Mouse (Mus musculus): Measurements from ENCODE around the gene Brd1. TPM values are rescaled to one million over a fixed set of nuclear protein-coding genes. Genes with fewer than 3 reads are reported as not detected.

Brd1 gene
- polyA plus RNA-seq, 1 experiment from 2014 or later: 10.5 TPM

- Histone ChIP-seq H3K4me1 (replicated peaks) (no peaks in the 10 kb centered on the region), H3K9ac (no peak overlapping the region), H3K36me3 (peaks cover 58% of the 10 kb centered on the region), H3K4me2 (no peak overlapping the region), H3K27me3 (no peaks in the 10 kb centered on the region), H3K27ac (no peak overlapping the region), H3K9me3 (replicated peaks) (no peaks in the 10 kb centered on the region), H3K4me3 (no peak overlapping the region)
- 90% methylated on average over 5 of the region's 5 CpGs for WGBS
- no peak for ATAC-seq (replicated peaks; ENCODE audit: insufficient number of reproducible peaks, insufficient read depth, low FRiP score, low read depth)
These were observed 47.3 kb downstream of the Brd1 start for GRCm38 (mm10) chr15:88686725-88687124.

GRCm38 (mm10) chr15:88684039-88684438 is 50.0 kb downstream of the Brd1 start:
- Histone ChIP-seq H3K27ac (no peak overlapping the region), H3K9me3 (replicated peaks) (no peaks in the 10 kb centered on the region), H3K36me3 (peaks cover 32% of the 10 kb centered on the region), H3K9ac (no peak overlapping the region), H3K4me2 (no peak overlapping the region), H3K4me3 (no peak overlapping the region), H3K4me1 (replicated peaks) (0 out of 2 replicates have a peak, but pooled peaks cover 3% of the 10 kb centered on the region), H3K27me3 (no peaks in the 10 kb centered on the region)
- 80% methylated on average over 6 of the region's 6 CpGs for WGBS
- ATAC-seq (replicated peaks; ENCODE audit: insufficient number of reproducible peaks, insufficient read depth, low FRiP score, low read depth): no peak

GRCm38 (mm10) chr15:88680931-88681330 is 53.1 kb downstream of the Brd1 start:
- Histone ChIP-seq H3K9me3 (replicated peaks) (no peaks in the 10 kb centered on the region), H3K27me3 (no peaks in the 10 kb centered on the region), H3K36me3 (peaks cover 8% of the 10 kb centered on the region; the same call in 1 of the 2 replicates), H3K27ac (no peak overlapping the region), H3K4me1 (replicated peaks) (0 out of 2 replicates have a peak, but pooled peaks cover 3% of the 10 kb centered on the region), H3K9ac (no peak overlapping the region), H3K4me3 (no peak overlapping the region), H3K4me2 (no peak overlapping the region)
- ATAC-seq (replicated peaks; ENCODE audit: insufficient number of reproducible peaks, insufficient read depth, low FRiP score, low read depth): no peak
- WGBS: 59% methylated on average over 5 of the region's 5 CpGs

GRCm38 (mm10) chr15:88677568-88677967 is 56.5 kb downstream of the Brd1 start:
- Histone ChIP-seq H3K4me2 (no peak overlapping the region), H3K9ac (no peak overlapping the region), H3K36me3 (no peaks in the 10 kb centered on the region), H3K9me3 (replicated peaks) (no peaks in the 10 kb centered on the region), H3K27me3 (no peaks in the 10 kb centered on the region), H3K27ac (no peak overlapping the region), H3K4me1 (replicated peaks) (0 out of 2 replicates have a peak, but pooled peaks cover 3% of the 10 kb centered on the region), H3K4me3 (no peak overlapping the region)
- WGBS: 67% methylated on average over 5 of the region's 5 CpGs
- no peak for ATAC-seq (replicated peaks; ENCODE audit: insufficient number of reproducible peaks, insufficient read depth, low FRiP score, low read depth)

- Histone ChIP-seq H3K4me2 (no peak overlapping the region), H3K4me1 (replicated peaks) (0 out of 2 replicates have a peak, but pooled peaks cover 3% of the 10 kb centered on the region), H3K27ac (no peak overlapping the region), H3K9ac (no peak overlapping the region), H3K27me3 (no peaks in the 10 kb centered on the region), H3K4me3 (no peak overlapping the region), H3K36me3 (no peaks in the 10 kb centered on the region), H3K9me3 (replicated peaks) (no peaks in the 10 kb centered on the region)
- no peak for ATAC-seq (replicated peaks; ENCODE audit: insufficient number of reproducible peaks, insufficient read depth, low FRiP score, low read depth)
- 81% methylated on average over 5 of the region's 5 CpGs for WGBS
These were observed 58.0 kb downstream of the Brd1 start for GRCm38 (mm10) chr15:88675998-88676397.

- Histone ChIP-seq H3K27ac (no peak overlapping the region), H3K4me3 (no peak overlapping the region), H3K9me3 (replicated peaks) (no peaks in the 10 kb centered on the region), H3K27me3 (no peaks in the 10 kb centered on the region), H3K36me3 (no peaks in the 10 kb centered on the region), H3K9ac (no peak overlapping the region), H3K4me2 (no peak overlapping the region), H3K4me1 (replicated peaks) (no peaks in the 10 kb centered on the region)
- WGBS: 84% methylated on average over 2 of the region's 2 CpGs
- ATAC-seq (replicated peaks; ENCODE audit: insufficient number of reproducible peaks, insufficient read depth, low FRiP score, low read depth): no peak
These were observed 65.3 kb downstream of the Brd1 start for GRCm38 (mm10) chr15:88668693-88669092.

GRCm38 (mm10) chr15:88667653-88668052 is 66.4 kb downstream of the Brd1 start:
- WGBS: 71% methylated on average over 3 of the region's 3 CpGs
- Histone ChIP-seq H3K9ac (no peak overlapping the region), H3K36me3 (no peaks in the 10 kb centered on the region), H3K27me3 (peaks cover 7% of the 10 kb centered on the region), H3K4me2 (no peak overlapping the region), H3K27ac (no peak overlapping the region), H3K4me3 (no peak overlapping the region), H3K9me3 (replicated peaks) (no peaks in the 10 kb centered on the region), H3K4me1 (replicated peaks) (no peaks in the 10 kb centered on the region; the same call in 1 of the 2 replicates)
- no peak for ATAC-seq (replicated peaks; ENCODE audit: insufficient number of reproducible peaks, insufficient read depth, low FRiP score, low read depth)

- Histone ChIP-seq H3K4me3 (no peak overlapping the region), H3K9ac (no peak overlapping the region), H3K4me1 (replicated peaks) (no peaks in the 10 kb centered on the region; the same call in 1 of the 2 replicates), H3K4me2 (no peak overlapping the region), H3K27ac (no peak overlapping the region), H3K27me3 (peaks cover 18% of the 10 kb centered on the region), H3K9me3 (replicated peaks) (no peaks in the 10 kb centered on the region), H3K36me3 (no peaks in the 10 kb centered on the region)
- ATAC-seq (replicated peaks; ENCODE audit: insufficient number of reproducible peaks, insufficient read depth, low FRiP score, low read depth): no peak
- WGBS: 76% methylated on average over 4 of the region's 4 CpGs
These were observed 68.2 kb downstream of the Brd1 start for GRCm38 (mm10) chr15:88665846-88666245.

GRCm38 (mm10) chr15:88663041-88663440 is 71.0 kb downstream of the Brd1 start:
- Histone ChIP-seq H3K27me3 (peaks cover 18% of the 10 kb centered on the region), H3K36me3 (no peaks in the 10 kb centered on the region), H3K4me2 (no peak overlapping the region), H3K9me3 (replicated peaks) (no peaks in the 10 kb centered on the region), H3K4me1 (replicated peaks) (no peaks in the 10 kb centered on the region; the same call in 1 of the 2 replicates), H3K27ac (no peak overlapping the region), H3K4me3 (no peak overlapping the region), H3K9ac (no peak overlapping the region)
- WGBS: 31% methylated on average over 11 of the region's 11 CpGs
- no peak for ATAC-seq (replicated peaks; ENCODE audit: insufficient number of reproducible peaks, insufficient read depth, low FRiP score, low read depth)

GRCm38 (mm10) chr15:88662111-88662850 is 71.8 kb downstream of the Brd1 start:
- 0 out of 2 replicates have a peak overlapping the region, but pooled peaks have one; percentile 3 for H3K4me3 ChIP-seq
- ATAC-seq (replicated peaks; ENCODE audit: insufficient number of reproducible peaks, insufficient read depth, low FRiP score, low read depth): no peak
- no peak overlapping the region for H3K9ac ChIP-seq

GRCm38 (mm10) chr15:88661654-88662053 is 72.4 kb downstream of the Brd1 start:
- no peak for ATAC-seq (replicated peaks; ENCODE audit: insufficient number of reproducible peaks, insufficient read depth, low FRiP score, low read depth)
- Histone ChIP-seq H3K4me2 (peak overlapping the region; percentile 52; the same call in 1 of the 2 replicates), H3K27ac (no peak overlapping the region), H3K9ac (no peak overlapping the region), H3K9me3 (replicated peaks) (no peaks in the 10 kb centered on the region), H3K4me1 (replicated peaks) (no peaks in the 10 kb centered on the region; the same call in 1 of the 2 replicates), H3K27me3 (peaks cover 18% of the 10 kb centered on the region), H3K36me3 (no peaks in the 10 kb centered on the region), H3K4me3 (no peak overlapping the region)
- WGBS: 51% methylated on average over 3 of the region's 3 CpGs

More at GRCm38 (mm10) chr15:88662111-88662850, 71.8 kb downstream of the Brd1 start:
- WGBS: 10% methylated on average over 22 of the region's 22 CpGs
- Histone ChIP-seq H3K4me2 (peak overlapping the region; percentile 52), H3K4me1 (replicated peaks) (no peaks in the 10 kb centered on the region; the same call in 1 of the 2 replicates), H3K36me3 (no peaks in the 10 kb centered on the region), H3K27ac (no peak overlapping the region), H3K27me3 (peaks cover 18% of the 10 kb centered on the region), H3K9me3 (replicated peaks) (no peaks in the 10 kb centered on the region)

GRCm38 (mm10) chr15:88652006-88652405 is 82.0 kb downstream of the Brd1 start:
- H3K4me3 ChIP-seq: no peak overlapping the region
- H3K36me3 ChIP-seq: no peaks in the 10 kb centered on the region
- H3K27me3 ChIP-seq: peaks cover 13% of the 10 kb centered on the region; the same call in 1 of the 2 replicates
- WGBS: 42% methylated on average over 5 of the region's 5 CpGs
- H3K9me3 ChIP-seq (replicated peaks): no peaks in the 10 kb centered on the region
- no peaks in the 10 kb centered on the region for H3K4me1 ChIP-seq (replicated peaks)
- no peak for ATAC-seq (replicated peaks; ENCODE audit: insufficient number of reproducible peaks, insufficient read depth, low FRiP score, low read depth)
- H3K9ac ChIP-seq: no peak overlapping the region
- no peak overlapping the region for H3K4me2 ChIP-seq
- no peak overlapping the region for H3K27ac ChIP-seq
